Mouse (Mus musculus): ENCODE results near the gene Guca2b.

- TF ChIP-seq GATA1 (IDR thresholded peaks at IDR 0.05; ENCODE audit: low read length) (no peak), TAL1 (IDR thresholded peaks at IDR 0.05; ENCODE audit: low read length) (no peak)
Measured at GRCm38 (mm10) chr4:119665166-119665565, 6.4 kb upstream of the Guca2b start.

Data from erythroblast, embryonic 14.5 days (primary cell).